Mouse (Mus musculus) testis, adult 2 months (tissue): Measurements from ENCODE around the gene Wdr46. TPM values are rescaled to one million over a fixed set of nuclear protein-coding genes. Genes with fewer than 3 reads are reported as not detected.
"Not testable (repeated sequence)": the region's sequence is repeated elsewhere in the genome, so short reads cannot be mapped to it uniquely, and the experiment has no call there.

Source experiments
- H3K27ac ChIP-seq: fragments of 200-500 bp; 2 replicates; pipeline ENCODE4 v1.5.1; 2012; ENCODE audit warnings: low read depth, low read length; ENCODE audit not compliant: control insufficient read depth, insufficient read depth
- H3K27me3 ChIP-seq: fragments of 200-500 bp; 2 replicates; pipeline ENCODE4 v1.6.1; 2012; ENCODE audit warnings: mild to moderate bottlenecking, low read length, moderate library complexity; ENCODE audit not compliant: control insufficient read depth, insufficient read depth
- H3K36me3 ChIP-seq: fragments of 200-500 bp; 2 replicates; pipeline ENCODE4 v1.6.1; 2012; ENCODE audit warnings: mild to moderate bottlenecking, low read length; ENCODE audit not compliant: control insufficient read depth, insufficient read depth
- H3K4me1 ChIP-seq: fragments of 200-500 bp; 2 replicates; pipeline ENCODE4 v1.6.1; 2012; ENCODE audit warnings: low read length; ENCODE audit not compliant: control insufficient read depth, insufficient read depth
- H3K4me3 ChIP-seq: fragments of 200-500 bp; 2 replicates; pipeline ENCODE4 v1.5.1; 2012; ENCODE audit warnings: low read depth, mild to moderate bottlenecking, low read length, moderate library complexity, mixed read lengths; ENCODE audit not compliant: control insufficient read depth
- CTCF ChIP-seq: fragments of 200-500 bp; IDR thresholded peaks from 2 replicates; pipeline ENCODE4 v1.5.1; 2012; ENCODE audit warnings: low read depth, mild to moderate bottlenecking, inconsistent platforms, low read length, moderate library complexity; ENCODE audit not compliant: control insufficient read depth, insufficient read depth, insufficient replicate concordance
- POLR2A ChIP-seq: fragments of 200-500 bp; IDR thresholded peaks from 2 replicates; pipeline ENCODE4 v1.6.1; 2012; ENCODE audit warnings: low read depth, mild to moderate bottlenecking, inconsistent platforms, low read length, moderate library complexity; ENCODE audit not compliant: control insufficient read depth
- polyA plus RNA-seq: library from polyadenylated mRNA; depleted of rRNA; stranded (reverse); fragments of >200 nt; gene quantifications from 2 replicates; pipeline ENCODE4 v1.2.3, GENCODE M21; 2012; rRNA removed

Wdr46 gene
- polyA plus RNA-seq, 1 experiment: 25.4 TPM

DNA sequence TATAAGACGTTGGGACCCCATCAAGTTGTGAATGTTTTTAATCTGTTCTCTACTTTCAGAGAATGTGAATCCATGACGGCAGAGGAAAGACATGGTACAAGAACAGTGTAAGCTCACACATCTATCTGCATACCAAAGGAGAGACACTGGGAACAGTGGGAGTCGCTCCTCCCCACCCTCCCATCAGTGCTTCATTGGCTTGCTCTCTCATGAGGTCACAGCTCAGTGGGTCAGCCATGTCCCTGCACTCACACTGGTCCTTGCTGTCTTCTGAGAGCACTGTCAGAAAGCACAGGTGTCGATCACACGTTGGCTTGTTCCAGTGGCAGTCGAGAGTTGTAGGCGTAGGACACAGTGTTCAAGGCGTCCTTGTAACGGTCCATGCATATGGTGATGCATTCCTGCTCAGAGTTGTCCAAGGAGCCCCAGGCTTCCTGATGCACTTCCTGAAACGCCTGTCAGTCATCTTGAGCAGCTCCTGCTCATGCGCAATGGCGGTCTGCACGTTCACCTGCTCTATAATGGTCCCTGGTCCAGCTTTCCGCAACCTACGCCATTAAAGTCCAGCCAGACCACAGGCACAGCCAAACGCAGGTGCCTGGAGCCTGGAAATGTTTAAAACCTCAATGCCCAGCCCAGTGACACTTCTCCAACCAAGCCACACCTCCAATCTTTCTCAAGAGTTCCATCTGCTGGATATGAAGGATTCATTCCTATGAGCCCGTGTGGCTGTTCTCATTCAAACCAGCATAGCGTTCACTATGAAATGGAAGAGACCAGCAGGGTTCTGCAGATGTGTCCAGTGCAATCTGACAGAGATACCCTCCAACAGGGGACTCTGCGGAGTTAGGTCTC lies 39.9 kb downstream of the Wdr46 start:
- H3K27ac ChIP-seq: no peak overlapping the region
- no peak overlapping the region for H3K4me3 ChIP-seq
- no peaks in the 10 kb centered on the region for H3K36me3 ChIP-seq
- H3K4me1 ChIP-seq: peaks cover 5% of the 10 kb centered on the region
- TF ChIP-seq POLR2A (no peak), CTCF (no peak)
- no peaks in the 10 kb centered on the region for H3K27me3 ChIP-seq

DNA sequence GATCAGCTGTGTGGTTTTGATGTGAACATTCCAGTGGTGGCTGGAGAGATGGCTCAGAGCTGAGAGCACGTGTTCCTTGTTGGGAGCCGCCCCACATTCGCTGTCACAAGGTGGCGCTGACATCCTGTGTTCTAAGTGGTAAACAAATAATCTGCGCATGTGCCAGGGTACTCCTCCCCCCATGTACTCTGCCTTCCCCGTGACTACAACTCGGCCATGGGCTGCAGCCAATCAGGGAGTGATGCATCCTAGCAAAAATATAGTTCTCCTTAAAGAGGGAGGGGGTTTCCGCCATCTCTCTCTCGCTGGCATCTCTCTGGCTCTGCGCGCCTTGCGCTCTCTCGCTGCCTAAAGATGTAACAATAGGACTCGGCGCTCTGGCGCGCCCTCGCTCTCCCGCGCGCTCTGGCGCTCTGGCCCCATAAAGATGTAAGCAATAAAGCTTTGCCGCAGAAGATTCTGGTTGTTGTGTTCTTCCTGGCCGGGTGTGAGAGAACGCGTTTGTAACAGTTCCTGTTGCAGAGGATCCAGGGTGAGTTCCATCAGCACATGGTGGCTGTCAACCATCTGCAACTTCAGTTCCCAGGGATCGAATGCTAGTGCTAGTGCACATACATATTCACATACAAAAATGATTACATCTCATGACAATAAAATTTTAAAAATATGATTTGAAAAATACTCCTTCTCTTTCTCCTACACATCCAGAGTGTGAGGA lies 40.9 kb downstream of the Wdr46 start:
- H3K36me3 ChIP-seq, H3K4me1 ChIP-seq, H3K27me3 ChIP-seq: not testable (repeated sequence)
- H3K27ac ChIP-seq: peak overlapping the region; percentile 61
- TF ChIP-seq CTCF: peak; percentile 33; the same call in 1 of the 2 replicates
- H3K4me3 ChIP-seq: peak overlapping the region; percentile 71

DNA sequence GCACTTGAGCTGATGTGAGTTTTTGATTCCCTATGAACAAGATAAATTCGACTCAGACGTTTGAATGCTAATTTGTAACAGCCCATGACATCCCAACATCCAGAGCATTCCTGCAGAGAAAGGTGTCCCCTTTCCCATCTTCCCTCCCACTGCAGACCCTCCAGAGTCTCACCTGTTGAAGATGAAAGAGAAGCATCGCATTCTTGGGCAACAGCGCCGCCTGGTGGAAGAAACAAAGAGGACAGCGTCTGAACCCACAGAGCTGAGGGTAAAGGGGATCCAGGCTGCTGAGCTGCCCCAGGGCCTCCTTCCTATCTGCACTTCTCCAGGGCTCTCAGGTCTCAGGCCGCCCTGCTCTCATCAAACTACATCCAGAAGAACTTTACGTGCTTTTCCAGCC lies 41.7 kb downstream of the Wdr46 start:
- not testable (repeated sequence) for H3K4me3 ChIP-seq
- peak; percentile 68; the same call in 1 of the 2 replicates for TF ChIP-seq CTCF

DNA sequence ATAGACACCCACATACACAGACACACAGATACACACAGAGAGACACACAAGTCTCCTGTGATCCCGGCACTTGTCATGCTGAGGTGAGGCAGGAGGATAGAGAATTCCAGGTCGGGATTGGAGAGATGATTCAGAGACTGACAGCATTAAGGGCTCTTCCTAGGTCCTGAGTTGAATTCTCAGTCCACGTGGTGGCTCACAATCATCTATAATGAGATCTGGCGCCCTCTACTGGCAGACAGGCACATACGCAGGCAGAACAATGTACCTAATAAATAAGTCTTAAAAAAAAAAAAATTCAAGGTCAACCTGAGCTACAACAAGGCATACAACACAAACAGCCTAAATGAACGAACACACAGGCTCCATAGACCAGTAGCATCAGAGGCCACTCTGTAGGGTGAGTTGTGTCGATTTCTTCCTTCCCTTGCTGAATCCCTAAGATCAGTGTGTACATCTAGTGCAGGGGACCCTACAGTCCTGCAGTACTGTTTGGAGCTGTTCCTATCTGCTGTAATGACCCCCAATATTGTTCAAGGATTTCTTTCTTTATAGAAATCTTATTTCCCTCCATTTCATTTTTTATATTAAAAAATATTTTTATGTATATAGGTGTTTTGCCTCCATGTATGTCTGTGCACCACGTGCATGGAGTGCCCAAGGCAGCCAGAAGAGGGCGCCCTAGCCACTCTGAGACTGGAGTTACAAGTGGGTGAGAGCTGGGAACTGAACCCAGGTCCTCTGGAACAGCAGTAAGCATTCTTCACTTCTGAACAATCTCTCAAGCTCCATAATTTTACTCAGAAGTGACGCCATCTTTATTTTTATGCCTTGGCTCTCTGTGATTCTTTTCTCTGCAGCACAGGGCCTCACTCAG lies 51.6 kb downstream of the Wdr46 start:
- Histone ChIP-seq H3K4me1 (no peaks in the 10 kb centered on the region), H3K4me3 (no peak overlapping the region)

More for the DNA sequence above, 41.7 kb downstream of the Wdr46 start:
- not testable (repeated sequence) for H3K36me3 ChIP-seq, H3K27ac ChIP-seq, H3K27me3 ChIP-seq, H3K4me1 ChIP-seq

DNA sequence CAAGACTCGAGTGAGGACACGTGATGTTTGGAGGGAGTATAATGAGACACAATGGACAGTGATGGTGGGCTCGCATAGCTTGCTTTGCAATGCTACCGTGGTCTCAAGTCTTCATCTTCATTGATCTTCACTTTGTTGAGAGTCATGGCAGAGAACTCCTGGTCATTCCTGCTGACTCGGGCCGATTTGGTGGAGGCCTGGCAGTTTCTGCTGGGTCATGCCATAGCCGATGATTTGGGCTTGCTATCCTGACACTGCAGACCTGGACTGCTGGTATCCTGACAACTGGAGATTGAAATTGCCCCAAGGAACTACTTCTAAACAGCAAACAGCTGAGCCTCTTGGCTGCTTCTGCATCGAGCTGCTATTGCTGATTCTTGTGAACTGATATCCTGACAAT lies 54.5 kb downstream of the Wdr46 start:
- Histone ChIP-seq H3K27ac (no peak overlapping the region), H3K4me1 (peaks cover 5% of the 10 kb centered on the region), H3K4me3 (no peak overlapping the region), H3K27me3 (no peaks in the 10 kb centered on the region), H3K36me3 (no peaks in the 10 kb centered on the region)
- TF ChIP-seq POLR2A: no peak
- no peak for TF ChIP-seq CTCF

More for the DNA sequence above, 51.6 kb downstream of the Wdr46 start:
- TF ChIP-seq POLR2A (no peak), CTCF (peak; percentile 51; the same call in 1 of the 2 replicates)
- Histone ChIP-seq H3K36me3 (no peaks in the 10 kb centered on the region), H3K27ac (no peak overlapping the region), H3K27me3 (no peaks in the 10 kb centered on the region)

DNA sequence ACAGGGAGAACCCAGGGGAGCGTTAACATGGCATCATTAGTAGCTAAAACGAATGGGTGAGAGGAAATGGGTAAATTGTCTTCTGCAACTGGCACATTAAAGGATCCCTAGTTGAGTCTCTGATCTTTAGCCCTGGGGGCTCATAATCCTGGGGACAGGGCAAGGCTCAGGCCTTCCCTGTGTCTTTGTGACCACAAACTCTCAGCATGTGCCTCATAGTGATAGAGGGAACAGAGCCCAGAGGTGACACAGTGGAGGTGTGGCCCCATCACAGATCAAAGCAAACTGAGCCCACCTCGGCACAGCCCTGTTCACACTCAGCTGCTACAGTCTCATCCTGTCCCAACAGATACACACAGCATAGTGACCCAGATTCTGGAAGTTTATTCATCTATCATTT lies 55.2 kb downstream of the Wdr46 start:
- Histone ChIP-seq H3K27me3 (no peaks in the 10 kb centered on the region), H3K4me3 (no peak overlapping the region), H3K36me3 (no peaks in the 10 kb centered on the region), H3K27ac (no peak overlapping the region), H3K4me1 (peaks cover 9% of the 10 kb centered on the region)
- no peak for TF ChIP-seq POLR2A
- TF ChIP-seq CTCF: no peak

DNA sequence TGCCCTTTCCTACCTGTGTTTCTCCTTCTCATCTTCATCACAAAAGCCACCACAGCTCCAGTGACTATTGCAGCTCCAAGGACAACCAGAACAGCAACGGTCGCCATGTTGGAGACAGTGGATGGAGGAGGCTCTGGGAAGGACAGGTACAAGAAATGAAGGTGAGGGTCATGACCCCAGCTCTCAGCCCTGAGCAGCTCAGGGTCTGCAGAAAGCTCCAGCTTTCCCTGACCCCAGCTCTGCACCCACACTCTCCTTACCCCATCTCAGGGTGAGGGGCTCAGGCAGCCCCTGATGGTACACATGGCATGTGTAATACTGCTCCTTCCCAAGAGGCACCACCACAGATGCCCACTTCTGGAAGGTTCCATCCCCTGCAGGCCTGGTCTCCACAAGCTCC lies 56.6 kb downstream of the Wdr46 start:
- H3K36me3 ChIP-seq, H3K4me1 ChIP-seq, H3K27me3 ChIP-seq, H3K27ac ChIP-seq, H3K4me3 ChIP-seq: not testable (repeated sequence)

DNA sequence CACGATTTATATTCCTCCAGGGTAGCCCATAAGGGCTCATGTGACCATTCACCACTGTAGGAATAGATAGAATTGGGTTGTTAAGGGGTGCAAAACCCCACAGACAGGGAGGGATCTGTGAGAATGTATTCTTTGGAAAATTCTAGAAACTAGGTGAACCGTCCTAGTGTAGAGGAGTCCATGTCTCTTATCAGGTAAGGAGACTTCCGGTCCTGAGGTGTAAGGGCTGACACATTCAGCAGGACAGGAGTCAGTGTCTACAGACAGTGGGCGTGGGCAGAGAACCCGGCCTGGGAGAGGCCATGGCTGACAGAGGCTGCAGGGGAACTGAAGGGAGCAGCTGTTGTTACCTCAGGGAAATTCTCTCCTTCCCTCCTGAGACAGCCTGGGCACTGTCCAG lies 58.2 kb downstream of the Wdr46 start:
- H3K36me3 ChIP-seq, H3K27ac ChIP-seq, H3K4me3 ChIP-seq, H3K4me1 ChIP-seq, H3K27me3 ChIP-seq: not testable (repeated sequence)

Other genes with a start within 250 kb of the Wdr46 start
- gene March2, start 222.0 kb upstream of the Wdr46 start, polyA plus RNA-seq: 92.4 and 96.3 TPM in 2 replicates
- 184 and 196 TPM in 2 replicates for gene Rab11b, start 180.1 kb upstream of the Wdr46 start, polyA plus RNA-seq
- 3.3 and 4.3 TPM in 2 replicates for gene Angptl4, start 158.8 kb upstream of the Wdr46 start, polyA plus RNA-seq
- gene Kank3, start 130.1 kb upstream of the Wdr46 start, polyA plus RNA-seq: 146 and 156 TPM in 2 replicates
- gene Rps28, start 116.1 kb upstream of the Wdr46 start, polyA plus RNA-seq: 716 and 819 TPM in 2 replicates
- 601 and 663 TPM in 2 replicates for gene Ndufa7, start 116.1 kb upstream of the Wdr46 start, polyA plus RNA-seq
- 264 and 291 TPM in 2 replicates for gene Cd320, start 97.6 kb upstream of the Wdr46 start, polyA plus RNA-seq
- not detected in 2 replicates for gene Gm7029, start 66.8 kb upstream of the Wdr46 start, polyA plus RNA-seq
- 7.7 and 8.6 TPM in 2 replicates for gene Kifc1, start 50.0 kb upstream of the Wdr46 start, polyA plus RNA-seq
- gene Platr17, start 35.5 kb upstream of the Wdr46 start, polyA plus RNA-seq: not detected in 2 replicates
- gene Daxx, start 31.2 kb upstream of the Wdr46 start, polyA plus RNA-seq: 157 and 183 TPM in 2 replicates
- 71.7 and 80.8 TPM in 2 replicates for gene Tapbp, start 24.8 kb upstream of the Wdr46 start, polyA plus RNA-seq
- gene Zbtb22, start 24.8 kb upstream of the Wdr46 start, polyA plus RNA-seq: 65.0 and 66.5 TPM in 2 replicates
- 83.4 and 93.0 TPM in 2 replicates for gene Rgl2, start 11.1 kb upstream of the Wdr46 start, polyA plus RNA-seq
- gene Pfdn6, start 317 bp upstream of the Wdr46 start, polyA plus RNA-seq: 54.8 and 58.7 TPM in 2 replicates
- 9.1 and 10.4 TPM in 2 replicates for gene B3galt4, start 10.8 kb downstream of the Wdr46 start, polyA plus RNA-seq
- 45.7 and 48.5 TPM in 2 replicates for gene Vps52, start 15.2 kb downstream of the Wdr46 start, polyA plus RNA-seq
- gene Rps18, start 15.3 kb downstream of the Wdr46 start, polyA plus RNA-seq: 212 and 239 TPM in 2 replicates
- 276 and 298 TPM in 2 replicates for gene H2-K1, start 59.7 kb downstream of the Wdr46 start, polyA plus RNA-seq
- gene Ring1, start 84.0 kb downstream of the Wdr46 start, polyA plus RNA-seq: 27.8 and 31.4 TPM in 2 replicates
- gene H2-Ke6, start 87.4 kb downstream of the Wdr46 start, polyA plus RNA-seq: 24.5 and 25.0 TPM in 2 replicates
- 33.4 and 36.3 TPM in 2 replicates for gene Slc39a7, start 91.0 kb downstream of the Wdr46 start, polyA plus RNA-seq
- gene Rxrb, start 91.2 kb downstream of the Wdr46 start, polyA plus RNA-seq: 25.5 and 28.0 TPM in 2 replicates
- gene Col11a2, start 98.8 kb downstream of the Wdr46 start, polyA plus RNA-seq: 2.4 and 2.8 TPM in 2 replicates
- gene H2-Oa, start 151.7 kb downstream of the Wdr46 start, polyA plus RNA-seq: 0.10 and 0.22 TPM in 2 replicates
- 33.8 and 40.7 TPM in 2 replicates for gene H2-DMa, start 178.9 kb downstream of the Wdr46 start, polyA plus RNA-seq
- 164 and 178 TPM in 2 replicates for gene Brd2, start 182.0 kb downstream of the Wdr46 start, polyA plus RNA-seq
- gene H2-DMb2, start 202.6 kb downstream of the Wdr46 start, polyA plus RNA-seq: 0.27 and 0.41 TPM in 2 replicates
- gene H2-DMb1, start 212.4 kb downstream of the Wdr46 start, polyA plus RNA-seq: 8.0 and 9.5 TPM in 2 replicates
- gene Tap1, start 246.9 kb downstream of the Wdr46 start, polyA plus RNA-seq: 1.5 TPM in 2 replicates
- gene Psmb9, start 247.1 kb downstream of the Wdr46 start, polyA plus RNA-seq: 1.7 TPM in 2 replicates